Mouse (Mus musculus) E14TG2a.4 (cell line): ENCODE data around the gene Defb39.

Source experiments
- CTCF ChIP-seq: conservative IDR thresholded peaks from 2 replicates; pipeline ENCODE4 v1.5.1; 2014; ENCODE audit warnings: low read length
- NANOG ChIP-seq: IDR thresholded peaks from 2 replicates; pipeline ENCODE4 v1.6.1; 2014; ENCODE audit warnings: borderline replicate concordance, low read length, mixed read lengths
- POU5F1 ChIP-seq: IDR thresholded peaks from 2 replicates; pipeline ENCODE4 v1.6.1; 2014; ENCODE audit warnings: low read length, borderline replicate concordance

DNA sequence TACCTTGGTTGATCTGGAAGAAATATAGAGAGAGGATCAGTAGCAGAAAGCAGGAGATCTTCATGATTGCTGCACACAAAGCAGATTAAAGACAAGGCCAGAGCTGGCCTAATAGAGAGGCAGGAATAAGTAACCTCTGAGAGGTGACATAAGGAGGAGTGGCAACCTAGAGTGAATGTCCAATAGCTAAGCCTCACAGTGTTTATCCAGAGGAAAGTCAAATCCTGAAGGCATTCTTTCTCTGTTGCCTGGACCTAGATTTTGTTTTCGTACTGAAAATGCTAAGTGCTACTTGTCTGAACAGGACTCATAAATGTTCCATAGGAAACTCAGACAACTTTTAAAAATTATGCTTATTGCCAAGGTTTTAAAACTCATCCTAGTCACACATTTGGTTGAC is 38.1 kb downstream of the Defb39 start, which contains the start of gene Defb38:
- TF ChIP-seq CTCF (no peak), POU5F1 (no peak), NANOG (no peak)
